Mouse (Mus musculus) ES-CJ7 (cell line): ENCODE measurements around the gene A2ml1.
A peak's percentile ranks its signal among the peaks of the same experiment; 100 is the strongest.
"Not testable (repeated sequence)": the region's sequence is repeated elsewhere in the genome, so short reads cannot be mapped to it uniquely, and the experiment has no call there.

ENCODE experiments used
- DNase-seq: peaks from one replicate; pipeline ENCODE4 v3.0.0; 2011; ENCODE audit warnings: low read depth, low spot score

A2ml1 gene

DNA sequence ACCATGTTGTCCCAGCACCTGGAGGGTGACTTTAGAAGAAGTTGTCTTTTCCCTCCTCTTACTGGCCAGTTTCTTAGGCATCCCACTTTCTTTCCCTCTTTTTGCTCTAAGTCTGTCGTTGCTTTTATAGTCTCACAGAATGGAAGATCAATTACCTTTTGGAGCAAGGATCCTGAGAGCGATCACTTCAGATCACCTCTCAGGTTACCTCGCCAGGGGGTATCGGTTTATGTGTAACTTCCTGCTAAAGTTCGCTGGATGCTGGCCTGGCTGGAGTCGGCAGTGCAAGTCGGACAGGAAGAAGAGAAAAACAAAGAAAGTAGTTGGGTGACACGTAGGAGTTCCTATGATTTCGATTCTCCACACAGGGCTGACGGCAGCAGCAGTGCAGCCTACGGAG is at the start of gene A2ml1:
TSS of gene A2ml1 (minus strand) at position 101 of the 400 bp plus-strand sequence.
- DNase-seq = no peak

DNA sequence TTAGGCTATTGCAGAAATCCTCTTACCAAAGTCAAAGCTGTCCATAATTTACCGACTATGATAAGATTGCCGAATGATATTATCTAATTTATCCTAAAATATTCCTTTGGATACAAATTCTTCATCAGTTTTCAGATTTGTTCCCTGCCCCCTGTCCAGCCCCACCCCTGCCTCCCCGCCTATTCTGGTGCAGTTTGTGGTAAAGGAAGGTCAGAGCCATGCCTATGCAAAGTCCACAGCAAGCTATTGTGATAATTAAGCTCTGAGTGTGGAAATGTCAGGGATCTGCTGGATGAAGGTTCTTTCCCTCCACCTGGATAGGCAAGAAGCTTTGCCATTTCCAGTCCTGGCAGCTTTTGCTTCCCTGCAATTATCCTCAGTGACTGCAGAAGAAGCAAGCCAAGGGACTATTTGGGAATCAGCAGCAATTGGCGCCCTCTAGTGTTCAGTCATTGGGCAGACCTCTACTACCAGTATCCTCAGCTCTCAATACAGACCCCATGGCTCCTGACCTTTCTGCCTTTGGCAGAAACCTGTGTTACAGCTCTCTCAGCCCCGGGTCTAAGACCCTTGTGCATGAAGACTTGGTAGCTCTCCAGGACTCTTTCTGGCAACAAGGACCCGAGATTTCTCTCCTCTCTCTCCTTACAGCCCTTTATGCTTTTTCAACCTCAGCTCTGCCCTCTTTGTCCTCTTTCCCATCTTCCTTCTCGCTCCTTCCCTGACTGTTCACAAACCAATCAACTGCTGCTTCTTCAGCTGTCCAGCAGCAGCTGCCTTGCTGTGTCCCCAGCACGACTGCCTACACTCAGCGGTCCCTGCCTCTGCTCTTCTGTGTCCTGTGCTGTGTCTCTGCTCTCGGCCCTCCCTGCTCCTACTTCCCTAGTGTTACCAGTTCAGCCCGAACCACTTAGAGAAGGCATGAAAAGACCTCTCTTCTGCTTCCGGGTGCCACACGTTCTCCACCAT is 48.6 kb upstream of the A2ml1 start:
- DNase-seq = peak; percentile 88

DNA sequence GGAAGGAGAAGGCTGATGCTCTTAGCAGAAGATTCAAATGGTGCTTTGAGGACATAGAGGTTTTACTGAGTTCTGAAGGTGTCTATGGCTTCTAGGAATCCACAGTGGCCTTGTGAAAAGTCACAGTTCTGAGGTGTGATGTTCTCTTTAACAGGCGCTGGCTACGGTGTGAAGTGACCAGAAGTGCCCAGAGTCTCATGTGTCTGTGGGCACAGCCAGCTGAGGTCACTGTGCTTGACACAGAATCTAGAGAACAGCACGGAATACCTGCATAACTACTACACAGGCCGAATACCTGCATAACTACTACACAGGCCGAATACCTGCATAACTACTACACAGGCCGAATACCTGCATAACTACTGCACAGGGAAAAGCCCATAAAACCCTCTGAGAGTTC is 43.8 kb upstream of the A2ml1 start:
- not testable (repeated sequence) for DNase-seq

DNA sequence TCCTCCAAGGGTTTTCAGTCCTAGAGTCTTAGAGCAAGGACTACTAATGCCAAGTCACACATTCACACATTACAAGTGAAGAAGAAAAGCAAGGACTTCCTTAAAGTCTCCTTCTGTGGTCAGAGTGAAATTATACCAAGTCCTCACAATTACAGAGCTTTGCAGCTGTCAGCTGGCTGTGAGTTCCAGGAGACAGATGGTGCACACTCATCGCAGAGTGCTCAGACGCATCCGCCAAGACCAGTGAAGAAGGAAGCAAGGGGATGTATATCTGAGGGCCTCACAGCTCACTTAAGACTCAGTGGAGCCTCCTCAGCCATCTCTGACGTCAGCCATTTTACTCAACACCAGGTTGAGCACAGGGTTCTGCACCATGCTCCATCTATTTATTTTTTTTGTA is 43.0 kb upstream of the A2ml1 start:
- DNase-seq = no peak

DNA sequence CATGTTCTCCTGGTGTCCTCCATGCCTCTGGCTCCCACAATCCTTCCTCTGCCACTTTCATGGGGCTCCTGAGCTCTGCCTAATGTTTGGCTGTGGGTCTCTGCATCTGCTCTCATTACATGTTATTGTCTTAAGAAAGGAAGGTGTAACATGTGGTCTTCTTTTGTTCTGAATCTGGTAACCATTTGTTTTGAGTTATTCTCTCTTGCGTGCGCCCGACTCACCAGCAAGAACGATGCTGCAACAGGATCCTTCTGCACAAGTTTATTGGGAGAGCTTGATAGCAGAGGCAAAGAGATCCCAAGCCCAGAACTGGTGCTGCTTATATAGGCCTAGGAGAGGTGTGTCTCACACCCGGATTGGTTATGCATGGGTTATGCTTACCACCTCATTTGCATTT is 42.0 kb upstream of the A2ml1 start, which contains the start of gene Klrb1a:
TSS of gene Klrb1a (minus strand) at position 101 of the 400 bp plus-strand sequence.
- not testable (repeated sequence) for DNase-seq

DNA sequence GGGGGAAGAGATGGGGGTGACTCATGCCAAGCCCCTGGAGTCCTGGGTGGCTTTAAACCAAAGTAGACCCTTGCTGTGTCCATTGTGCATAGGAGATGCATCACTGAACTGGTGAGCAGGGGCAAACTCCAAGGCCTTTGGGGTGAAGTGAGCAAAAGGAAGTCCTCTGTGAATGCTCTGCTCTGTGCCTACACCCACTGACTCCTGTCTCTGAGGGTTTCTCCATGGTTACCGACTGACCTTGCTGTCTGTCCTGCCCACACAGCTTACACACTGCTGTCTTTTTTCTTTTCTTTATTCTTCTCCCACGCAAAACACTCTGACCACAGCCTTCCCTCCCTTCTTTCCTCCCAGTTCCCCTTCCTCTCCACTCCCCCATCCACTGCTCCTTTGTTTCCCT is 41.3 kb upstream of the A2ml1 start:
- no peak for DNase-seq

DNA sequence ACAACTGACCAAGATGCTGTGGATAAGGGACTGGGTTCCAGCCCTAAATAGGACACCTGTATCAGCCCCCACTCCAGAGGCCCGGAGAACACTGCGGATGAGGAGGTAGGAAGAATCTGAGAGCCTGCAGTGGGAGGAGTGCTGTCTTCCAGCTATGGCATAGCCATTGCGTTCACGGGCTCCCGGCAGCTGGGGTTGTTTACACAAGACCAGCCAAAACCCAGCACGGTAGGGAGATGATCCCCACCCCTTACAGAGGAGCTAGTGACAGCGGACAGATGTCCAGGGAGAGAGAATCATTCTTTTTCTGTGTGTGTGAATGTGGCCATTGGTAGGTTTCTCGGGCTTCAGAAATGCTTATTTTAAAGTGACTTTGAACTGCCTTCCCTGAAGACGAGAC is 24.9 kb upstream of the A2ml1 start:
- DNase-seq = no peak

DNA sequence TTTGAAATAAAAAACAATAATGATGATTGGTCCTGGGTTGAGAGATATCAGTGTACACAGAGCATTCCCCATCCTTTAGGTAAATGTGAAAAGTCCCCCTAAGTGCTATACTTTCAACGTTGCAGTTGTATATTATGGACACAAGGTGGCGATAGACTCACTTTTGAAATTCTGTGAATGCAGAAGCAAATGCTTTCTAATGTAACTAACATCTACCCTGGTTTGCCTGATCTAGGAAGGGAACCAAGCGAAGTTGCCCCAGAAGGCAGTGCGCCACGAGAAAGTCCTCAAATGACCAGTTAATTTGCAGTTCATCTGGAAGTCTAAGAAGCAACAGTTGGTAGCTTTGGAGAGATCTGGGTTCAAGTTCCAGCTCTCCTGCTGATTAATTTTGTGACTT is 23.1 kb upstream of the A2ml1 start:
- DNase-seq = peak; percentile 74

DNA sequence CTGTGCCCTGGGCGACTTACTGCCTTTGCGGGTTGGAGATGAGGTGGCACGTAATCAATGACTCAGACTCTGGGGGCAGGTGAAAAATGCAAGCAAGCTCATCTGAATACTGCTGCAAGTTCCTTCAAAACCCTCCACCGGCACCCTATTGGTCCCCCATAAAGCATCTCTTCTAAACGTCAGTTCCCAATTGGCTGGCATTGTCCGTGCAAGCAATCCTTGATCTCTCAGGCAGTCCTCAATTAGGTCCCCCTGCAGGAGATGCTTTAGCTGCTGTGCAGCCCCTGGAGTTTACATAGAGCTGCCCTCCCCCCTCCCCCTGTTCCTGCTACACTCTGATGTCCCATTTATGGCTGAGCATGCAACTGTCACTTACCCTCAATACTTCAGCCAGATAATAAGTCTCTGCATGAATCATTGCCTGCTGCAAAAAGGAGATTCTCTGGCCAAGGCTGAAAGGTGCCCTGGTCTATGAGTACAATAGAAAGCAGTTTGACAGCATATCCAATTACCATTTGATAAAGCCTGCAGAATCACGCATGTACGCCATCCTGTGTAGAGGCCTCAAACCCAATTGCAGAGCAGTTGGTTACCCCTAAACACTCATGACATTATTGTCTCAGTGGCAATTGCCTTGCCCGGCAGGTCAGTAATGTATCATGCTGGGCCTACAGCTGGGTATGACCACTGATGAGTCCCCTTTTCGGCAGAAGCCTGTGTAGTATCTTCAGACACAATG is 21.2 kb upstream of the A2ml1 start:
- DNase-seq = peak; percentile 34

DNA sequence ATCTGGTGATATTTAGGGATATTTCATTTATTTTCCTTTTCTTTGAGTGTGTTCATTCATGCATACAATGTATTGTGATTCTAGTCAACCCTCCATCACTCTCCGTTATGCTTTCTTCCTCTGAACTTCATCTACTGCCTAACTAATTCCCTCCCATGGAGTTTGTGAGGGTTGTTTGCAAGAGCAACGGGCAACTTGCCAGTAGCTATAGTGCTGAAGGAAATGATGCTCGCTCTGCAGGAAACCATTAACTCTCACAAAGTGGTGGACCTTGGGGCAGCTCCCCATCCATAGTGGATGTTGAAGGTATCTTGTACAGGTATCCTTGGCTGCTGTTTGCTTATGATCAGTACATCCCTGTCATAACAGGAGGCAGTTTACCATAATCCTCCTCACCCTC is 20.6 kb upstream of the A2ml1 start:
- DNase-seq = no peak

DNA sequence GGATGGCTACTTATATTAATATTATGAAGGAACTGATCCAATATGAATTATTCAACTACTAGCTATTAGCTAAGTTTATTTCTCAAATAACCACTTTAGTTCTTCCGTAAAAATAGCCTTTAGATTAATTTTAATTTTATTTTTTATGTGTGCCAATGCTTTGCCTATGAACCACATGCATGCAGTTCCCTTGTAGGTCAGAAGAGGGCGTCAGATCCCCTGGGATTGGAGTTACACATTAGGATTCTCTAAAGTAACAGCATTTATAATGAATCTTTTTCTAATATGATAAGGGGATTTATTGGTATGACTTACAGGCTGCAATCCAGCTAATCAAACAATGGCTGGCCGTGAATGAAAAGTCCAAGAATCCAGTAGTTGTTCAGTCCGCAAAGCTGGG is 18.1 kb upstream of the A2ml1 start:
- no peak for DNase-seq

DNA sequence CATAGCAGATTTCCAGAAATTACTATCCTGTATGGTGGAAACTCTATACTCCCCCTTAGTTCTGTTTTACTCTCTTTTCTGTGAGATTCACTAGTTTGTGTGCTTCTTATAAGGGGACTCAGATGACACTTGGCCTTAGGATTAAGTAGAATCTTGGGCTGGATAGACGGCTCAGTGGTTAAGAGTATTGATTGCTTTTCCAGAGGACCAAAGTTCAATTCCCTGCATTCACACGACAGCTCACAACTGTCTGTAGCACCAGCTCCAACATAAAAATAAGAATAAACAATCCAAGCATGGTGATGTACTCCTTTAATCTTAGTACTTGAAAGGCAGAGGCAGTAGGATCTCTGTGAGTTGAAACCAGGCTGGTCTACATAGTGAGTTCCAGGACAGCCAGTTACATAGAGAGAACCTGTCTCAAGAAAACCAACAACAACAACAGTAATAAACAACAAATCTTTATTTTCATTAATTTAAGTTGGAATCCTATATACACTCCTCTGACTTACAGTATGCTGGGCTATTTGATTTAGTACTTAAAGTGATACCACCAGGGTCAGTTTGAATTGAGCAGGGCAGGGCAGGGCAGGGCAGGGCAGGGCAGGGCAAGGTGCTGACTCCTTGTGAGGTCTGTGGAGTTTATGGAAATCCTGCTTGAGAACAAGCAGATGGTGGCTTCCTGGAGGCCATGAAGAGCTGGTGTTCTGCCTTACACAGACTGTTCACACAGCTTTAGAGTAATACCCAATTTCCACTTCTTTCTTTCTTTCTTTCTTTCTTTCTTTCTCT is 17.0 kb upstream of the A2ml1 start:
- no peak for DNase-seq

DNA sequence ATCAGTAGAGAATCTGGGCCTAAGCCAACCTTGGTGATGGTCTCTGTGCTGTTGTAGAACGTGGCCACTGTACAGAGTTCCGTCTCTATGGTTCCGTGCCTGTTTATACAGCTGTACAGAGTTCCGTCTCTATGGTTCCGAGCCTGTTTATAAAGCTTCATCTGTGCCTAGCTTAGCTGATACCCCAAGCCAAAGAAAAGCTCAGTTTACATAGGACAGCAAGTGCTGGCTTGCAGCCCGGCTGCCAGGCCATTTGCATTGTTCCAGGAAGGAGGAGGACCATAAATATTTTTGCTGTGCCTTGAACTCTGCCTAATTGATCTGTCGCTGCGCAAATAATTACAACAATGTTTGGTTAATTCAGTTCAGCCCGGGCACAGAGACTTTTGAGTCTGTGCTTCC is 15.7 kb upstream of the A2ml1 start:
- no peak for DNase-seq

DNA sequence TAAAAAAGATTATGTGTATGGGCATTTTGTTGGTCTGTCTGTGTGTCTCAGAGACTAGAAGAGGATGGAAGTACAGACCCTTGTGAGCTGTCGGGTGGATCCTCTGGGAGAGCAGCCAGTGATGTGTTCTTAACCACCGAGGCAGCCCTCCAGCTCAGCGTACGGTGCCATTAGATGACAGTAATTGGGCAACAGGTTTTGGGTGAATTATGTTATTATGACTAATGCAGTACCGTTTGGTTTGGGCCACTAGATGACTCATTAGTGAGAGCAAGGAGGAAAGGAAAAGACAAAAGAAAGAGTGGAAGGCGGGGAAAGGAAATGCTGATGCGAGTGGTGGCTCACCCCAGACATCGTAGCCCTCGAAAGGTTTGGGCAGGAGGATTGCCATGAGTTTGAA is 13.2 kb upstream of the A2ml1 start:
- DNase-seq = no peak

DNA sequence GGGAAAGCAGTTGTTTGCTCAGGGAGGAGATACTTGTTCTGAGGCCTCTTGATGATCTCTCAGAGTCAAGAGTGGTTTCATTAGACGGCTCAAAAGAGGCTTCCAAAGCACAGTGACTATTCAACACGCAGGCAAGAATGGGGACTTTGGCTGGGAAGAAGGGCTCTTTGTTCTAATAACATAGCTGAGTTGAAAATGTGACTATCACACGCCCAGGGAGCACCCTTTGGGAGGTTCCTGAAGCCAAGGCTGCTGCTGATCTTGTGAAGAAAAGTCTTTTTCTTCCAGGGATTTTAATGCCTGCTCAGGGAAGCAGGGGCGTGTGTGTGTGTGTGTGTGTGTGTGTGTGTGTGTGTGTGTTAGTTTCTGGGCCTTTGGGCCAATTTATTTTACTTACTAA is 8.0 kb upstream of the A2ml1 start:
- no peak for DNase-seq

DNA sequence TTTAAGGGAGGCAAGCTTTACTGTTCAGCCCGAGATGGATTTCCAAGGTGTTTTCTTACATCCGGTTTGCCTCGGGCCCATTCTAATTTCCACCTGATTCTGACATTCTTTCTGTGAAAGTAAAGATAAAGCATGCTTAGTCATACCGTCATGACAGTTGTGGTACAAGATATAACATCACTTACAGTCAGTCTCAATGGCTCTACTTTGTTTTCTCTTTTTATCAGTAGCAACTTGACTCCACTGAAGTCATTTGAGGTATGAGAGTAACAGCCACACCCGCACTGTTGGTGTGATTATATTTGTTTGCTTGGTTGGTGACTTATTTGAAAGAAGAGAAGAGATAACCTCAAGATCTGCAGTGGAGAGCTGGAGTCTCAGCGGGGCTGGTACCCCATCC is 6.2 kb upstream of the A2ml1 start:
- no peak for DNase-seq

DNA sequence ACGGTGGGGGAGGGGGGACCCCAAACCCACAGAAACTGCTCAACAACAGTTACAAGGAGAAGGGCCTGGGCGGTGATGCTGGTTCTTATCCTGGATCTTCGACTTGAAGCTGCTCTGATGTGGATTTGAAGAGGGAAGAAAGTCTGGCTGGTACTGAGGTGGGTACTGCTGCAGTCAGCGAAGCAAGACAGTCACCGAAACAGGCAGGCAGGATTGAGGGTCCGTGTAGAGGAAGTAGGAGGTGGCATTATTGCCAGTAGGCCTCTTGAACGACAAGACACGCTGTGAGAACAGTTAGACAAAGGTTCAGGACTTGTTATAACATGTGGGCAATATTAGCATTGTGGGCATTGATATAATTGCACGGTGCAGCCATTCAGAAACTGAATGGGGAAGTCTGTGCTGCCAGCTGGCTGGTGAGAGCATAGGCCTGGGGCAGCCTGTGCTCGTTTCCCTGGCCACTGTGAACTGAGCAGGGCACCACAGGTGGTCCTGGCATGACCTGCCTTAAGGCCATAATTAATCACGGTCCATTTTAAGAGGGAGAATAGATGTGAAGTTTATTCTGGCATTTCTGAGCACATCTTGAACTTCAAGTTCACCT is 4.3 kb upstream of the A2ml1 start:
- DNase-seq = no peak

DNA sequence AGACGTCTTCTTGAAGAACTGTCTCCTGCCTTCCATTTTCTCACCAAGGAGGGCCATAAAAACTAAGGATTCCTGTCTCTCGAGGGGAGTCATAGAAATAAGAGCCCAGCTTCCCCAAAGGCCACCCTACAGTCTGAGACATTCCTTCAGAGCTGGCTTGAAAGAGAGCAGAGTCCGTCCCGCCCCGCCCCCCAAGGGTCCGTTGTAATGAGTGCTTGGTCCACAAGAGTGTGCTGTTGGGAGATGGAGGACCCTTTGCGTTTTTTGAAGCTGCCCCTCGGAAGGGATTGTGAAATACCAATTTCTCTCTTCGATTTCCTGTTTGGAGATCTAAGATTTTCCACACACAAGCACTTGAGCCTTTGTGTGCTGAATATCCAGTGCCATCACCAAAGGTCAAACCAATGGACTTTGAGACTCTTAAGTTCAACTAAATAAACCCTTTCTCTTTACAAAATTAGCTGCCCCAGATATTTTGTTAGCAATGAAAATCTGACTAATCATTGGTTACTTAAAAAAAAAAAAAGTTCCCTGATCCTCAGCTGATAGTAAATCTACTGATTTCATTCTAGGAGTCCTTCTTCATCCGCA is 2.8 kb upstream of the A2ml1 start:
- DNase-seq = no peak

DNA sequence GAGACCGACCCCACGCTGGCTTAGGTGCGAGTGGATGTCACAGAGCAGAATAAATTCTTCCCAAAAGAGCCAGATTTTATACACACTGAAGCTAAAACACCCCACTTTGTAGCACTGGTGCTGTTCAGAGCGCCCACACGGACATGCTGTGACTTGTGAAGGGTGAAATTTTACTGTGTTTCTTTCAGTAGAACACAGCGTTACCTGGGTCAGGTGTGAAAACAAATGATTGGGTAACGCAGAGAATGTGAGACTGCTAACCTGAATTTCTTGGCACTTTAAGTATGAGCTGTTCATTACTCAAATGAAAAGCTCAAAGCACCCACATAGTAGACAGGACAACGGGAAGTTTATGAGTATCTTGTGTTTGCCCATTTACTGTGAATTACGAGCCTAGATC is 4.1 kb downstream of the A2ml1 start:
- DNase-seq = no peak

DNA sequence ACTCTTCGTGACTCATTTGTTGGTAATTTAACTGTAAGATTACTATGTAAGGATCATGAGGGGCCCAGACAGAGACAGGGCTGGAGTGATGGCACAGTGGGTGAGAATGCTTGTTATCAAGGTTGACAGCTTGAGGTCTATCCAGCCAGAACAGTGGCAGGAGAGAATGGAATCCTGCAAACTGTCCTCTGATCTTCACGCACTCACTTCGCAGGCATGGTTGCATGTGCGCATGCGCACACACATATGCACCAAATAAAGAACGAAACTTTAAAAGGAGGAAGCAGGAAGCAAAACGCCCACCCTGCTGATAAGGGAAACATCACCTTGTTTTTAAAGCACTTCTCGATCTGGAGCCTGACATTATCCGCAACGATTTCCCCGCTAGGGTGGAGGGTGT is 14.8 kb downstream of the A2ml1 start:
- DNase-seq = no peak

DNA sequence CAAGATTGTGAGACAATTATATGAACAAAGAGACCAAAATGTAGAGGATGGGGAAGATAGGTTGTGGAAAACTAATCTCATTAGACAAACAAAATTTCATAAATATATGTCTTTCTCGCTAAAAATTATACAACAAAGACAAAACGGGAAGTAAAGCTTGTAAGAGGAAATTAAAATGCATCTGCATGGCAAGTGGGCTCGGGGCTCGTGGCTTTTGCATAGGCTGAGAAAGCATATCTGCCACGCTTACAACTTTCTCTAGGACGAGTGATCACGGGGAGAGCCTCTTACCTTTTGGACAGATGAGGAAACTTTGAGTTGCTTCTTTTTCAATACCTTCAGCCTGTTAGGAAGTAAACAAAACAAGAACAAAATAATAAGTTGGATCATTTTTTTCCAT is 27.4 kb downstream of the A2ml1 start:
- DNase-seq = no peak
